Comparison of ENCODE assay signal across 9 mouse cellular contexts in the genomic region with DNA sequence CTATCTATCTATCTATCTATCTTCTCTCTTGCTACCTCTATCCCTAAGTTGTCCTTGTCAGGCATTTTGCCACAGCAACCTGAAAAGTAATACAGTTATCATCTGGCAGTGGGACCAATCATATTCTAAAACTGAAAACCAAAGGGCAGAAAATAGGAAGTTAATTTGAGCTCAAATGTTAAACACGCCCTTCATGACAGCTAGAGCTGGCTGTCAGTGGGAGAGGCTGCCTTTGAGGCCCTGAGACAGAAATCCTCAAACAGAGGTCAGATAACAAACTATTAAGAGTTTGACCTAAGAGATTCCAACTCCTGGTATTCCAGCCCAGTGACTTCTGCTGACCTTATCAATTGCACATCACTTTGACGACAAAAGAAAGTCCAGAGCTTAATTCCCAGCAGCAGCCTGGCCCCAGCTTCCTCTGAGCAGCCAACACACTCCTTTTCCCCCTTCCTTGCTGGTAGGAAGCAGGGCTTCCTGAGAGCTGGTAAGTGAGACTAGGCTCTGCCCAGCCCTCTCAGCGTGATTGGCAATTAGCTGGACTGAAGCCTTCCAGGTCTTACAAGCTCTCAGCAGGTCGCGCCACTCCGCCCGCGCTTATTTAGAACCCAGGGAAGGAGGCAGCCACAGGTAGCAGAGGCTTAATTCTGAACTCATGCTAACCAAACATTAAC.
DNase-seq lines count a peak whose midpoint lies in the region; ATAC-seq and TF ChIP-seq lines count a peak whose summit lies in the region.
"Had no signal": no experiment of that assay in that cellular context is flagged by ENCODE, and none has a peak within 500 bp of the region (broad histone marks: within the 10 kb centered on the region; RNA-seq: fewer than 3 reads in every experiment).

No protein-coding gene starts in this region.

- H3K27me3 ChIP-seq in kidney, adult 2 months (replicated peaks; ENCODE audit: control insufficient read depth, insufficient read depth, low read length), result no peaks in the 10 kb centered on the region
- H3K27me3 ChIP-seq in embryonic facial prominence, embryonic 13.5 days, result 0 out of 2 replicates have a peak, but pooled peaks cover 11% of the 10 kb centered on the region
- no peaks in the 10 kb centered on the region for H3K27me3 ChIP-seq in midbrain, embryonic 14.5 days (ENCODE audit: control insufficient read depth, insufficient read depth, low read length)

- peak; percentile 13 to 22 for DNase-seq in kidney, postnatal 4 days
- DNase-seq in kidney, adult 2 months, result no peak
- peak; percentile 33 for DNase-seq in cerebellum, adult 11 months
- peak; percentile 36 for DNase-seq in midbrain, embryonic 14.5 days
- DNase-seq in right cerebral cortex, postnatal 25 days, result no peak
- no peak for DNase-seq in gastrocnemius, adult 8-10 months (ENCODE audit: low spot score in 2 of 2)
- DNase-seq in layer of hippocampus, postnatal 14 days (ENCODE audit: low spot score in 2 of 2), result no peak
- DNase-seq: spleen, adult 18-20 months had no signal

- ATAC-seq in embryonic facial prominence, embryonic 13.5 days (ENCODE audit: insufficient number of reproducible peaks, insufficient read depth, low FRiP score, low TSS enrichment, low read depth), result no peak
- no peak for ATAC-seq in midbrain, embryonic 14.5 days (ENCODE audit: low FRiP score, low TSS enrichment)

- no peak overlapping the region for H3K4me3 ChIP-seq in kidney, adult 2 months (ENCODE audit: insufficient read depth, low read depth, low read length)
- no peak overlapping the region for H3K4me3 ChIP-seq in embryonic facial prominence, embryonic 13.5 days
- no peak overlapping the region for H3K4me3 ChIP-seq in midbrain, embryonic 14.5 days (replicated peaks; ENCODE audit: low read depth, low read length)

- H3K36me3 ChIP-seq in kidney, adult 2 months (ENCODE audit: control insufficient read depth, insufficient read depth, low read length), result no peaks in the 10 kb centered on the region
- no peaks in the 10 kb centered on the region for H3K36me3 ChIP-seq in embryonic facial prominence, embryonic 13.5 days
- no peaks in the 10 kb centered on the region for H3K36me3 ChIP-seq in midbrain, embryonic 14.5 days (ENCODE audit: control insufficient read depth, insufficient read depth, low read length)

- no peaks in the 10 kb centered on the region for H3K4me1 ChIP-seq in kidney, adult 2 months (ENCODE audit: control insufficient read depth, insufficient read depth, low read length)
- peaks cover 8% of the 10 kb centered on the region; the same call in 1 of the 2 replicates for H3K4me1 ChIP-seq in embryonic facial prominence, embryonic 13.5 days
- no peaks in the 10 kb centered on the region for H3K4me1 ChIP-seq in midbrain, embryonic 14.5 days (ENCODE audit: control insufficient read depth, insufficient read depth, low read length)

- no peak for TF ChIP-seq CTCF in kidney, adult 2 months (conservative IDR thresholded peaks at IDR 0.05; ENCODE audit: insufficient read depth, insufficient read length, low read depth, low read length)

- 30% methylated on average over 8 of the region's 8 CpGs for WGBS in kidney, adult 2 months
- WGBS in embryonic facial prominence, embryonic 13.5 days, result 20% methylated on average over 8 of the region's 8 CpGs
- 12% methylated on average over 8 of the region's 8 CpGs for WGBS in midbrain, embryonic 14.5 days

- H3K4me2 ChIP-seq in embryonic facial prominence, embryonic 13.5 days, result peak overlapping the region; percentile 16
- no peak overlapping the region for H3K4me2 ChIP-seq in midbrain, embryonic 14.5 days (ENCODE audit: low read length)

- TF ChIP-seq POLR2A in kidney, adult 2 months (IDR thresholded peaks at IDR 0.05; ENCODE audit: low read depth, low read length), result no peak

- H3K27ac ChIP-seq in kidney, adult 2 months (ENCODE audit: insufficient read depth, low read depth, low read length), result no peak overlapping the region
- H3K27ac ChIP-seq in embryonic facial prominence, embryonic 13.5 days, result no peak overlapping the region
- no peak overlapping the region for H3K27ac ChIP-seq in midbrain, embryonic 14.5 days (replicated peaks; ENCODE audit: low read depth, low read length)

- no peaks in the 10 kb centered on the region; the same call in 1 of the 2 replicates for H3K9me3 ChIP-seq in embryonic facial prominence, embryonic 13.5 days
- peaks cover 7% of the 10 kb centered on the region for H3K9me3 ChIP-seq in midbrain, embryonic 14.5 days (ENCODE audit: control insufficient read depth, low read length)

- no peak overlapping the region for H3K9ac ChIP-seq in embryonic facial prominence, embryonic 13.5 days
- H3K9ac ChIP-seq in midbrain, embryonic 14.5 days (replicated peaks; ENCODE audit: low read length), result no peak overlapping the region

Comparison
In these comparisons a context has a peak if more than half of its experiments do, and no peak if none do; other contexts are left out.
1. DNase-seq: peak in kidney, postnatal 4 days (2 of 2), cerebellum, adult 11 months (single experiment) and midbrain, embryonic 14.5 days (single experiment); none in kidney, adult 2 months (single experiment), right cerebral cortex, postnatal 25 days (single experiment), gastrocnemius, adult 8-10 months (0 of 2) and layer of hippocampus, postnatal 14 days (0 of 2).